Mouse (Mus musculus) frontal cortex, postnatal 25 days (tissue): ENCODE data around the gene Tmem11.

Experiments
- DNase-seq, 2 experiments: peaks; one replicate each; pipeline ENCODE4 v3.0.0; 2022; ENCODE audit warnings: low spot score in 2 of 2

The Tmem11 gene

DNA sequence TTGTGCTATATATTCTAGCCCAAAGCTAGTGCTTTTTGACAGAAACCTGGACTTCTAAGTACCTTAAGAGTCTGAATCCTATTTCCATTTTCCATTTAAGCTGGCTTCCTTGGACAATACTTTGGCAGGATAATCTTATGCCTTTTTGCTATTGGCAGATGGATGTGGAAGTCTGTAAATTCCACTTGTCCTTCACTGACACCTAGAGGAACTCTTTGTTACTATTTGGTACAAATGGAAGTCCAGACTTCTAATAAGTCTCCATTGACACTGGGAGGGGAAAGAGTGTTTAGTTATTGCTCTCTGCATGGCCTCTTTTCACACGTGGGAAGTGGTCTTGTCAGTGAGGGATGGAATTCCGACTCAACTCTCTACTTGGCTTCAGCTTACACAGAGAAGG, 50.2 kb downstream of the Tmem11 start:
- DNase-seq: no peak

DNA sequence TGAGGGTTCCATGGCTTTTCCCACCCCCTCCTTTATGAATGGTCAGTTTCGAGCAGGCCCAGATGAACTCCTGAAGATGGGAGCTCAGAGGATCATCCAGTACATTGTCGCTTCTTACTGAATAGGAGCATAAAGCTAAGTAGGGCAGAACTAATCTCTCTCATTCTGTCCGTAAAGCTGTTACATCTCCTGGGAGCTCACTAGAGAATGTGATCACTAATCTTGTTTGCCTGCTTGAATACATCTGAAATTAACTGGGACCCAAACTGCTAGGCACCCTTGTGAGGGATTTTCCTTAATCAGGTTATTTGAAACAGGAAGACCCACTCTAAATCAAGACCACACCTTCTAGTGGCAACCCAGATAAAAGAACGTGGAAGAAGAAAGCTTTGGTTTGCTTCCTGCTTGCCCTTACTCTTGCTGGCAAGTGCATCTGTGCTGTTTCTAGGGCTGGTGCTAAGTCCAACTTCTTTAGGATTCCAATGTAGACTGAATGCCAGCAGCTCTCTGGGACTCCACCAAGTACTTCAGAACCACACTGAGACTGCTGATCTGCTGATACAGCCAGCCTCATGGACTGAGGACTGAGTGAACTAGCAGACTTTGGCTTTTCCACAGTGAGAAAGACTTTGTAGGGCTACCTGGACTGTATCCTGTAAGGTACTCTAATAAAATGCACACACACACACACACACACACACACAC, 51.7 kb downstream of the Tmem11 start:
- no peak for DNase-seq

DNA sequence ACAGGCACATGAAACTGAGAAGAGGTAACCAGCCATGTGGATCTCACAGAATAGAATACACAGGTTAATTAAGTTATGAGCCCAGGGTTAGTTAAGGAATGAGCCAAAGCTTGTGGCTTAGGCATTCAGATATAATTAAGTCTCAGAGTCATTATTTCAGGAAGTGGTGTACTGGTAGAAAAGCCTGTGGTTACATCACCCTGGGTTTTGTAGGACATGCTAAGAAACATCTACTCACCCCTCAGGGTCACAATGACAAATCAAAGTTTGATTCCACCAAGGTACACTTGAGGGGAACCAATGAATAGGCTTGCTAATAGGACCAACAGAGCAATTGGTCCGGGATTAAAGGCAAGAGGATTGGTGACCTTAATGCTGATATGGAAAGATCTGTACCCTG, 52.4 kb downstream of the Tmem11 start:
- no peak for DNase-seq

DNA sequence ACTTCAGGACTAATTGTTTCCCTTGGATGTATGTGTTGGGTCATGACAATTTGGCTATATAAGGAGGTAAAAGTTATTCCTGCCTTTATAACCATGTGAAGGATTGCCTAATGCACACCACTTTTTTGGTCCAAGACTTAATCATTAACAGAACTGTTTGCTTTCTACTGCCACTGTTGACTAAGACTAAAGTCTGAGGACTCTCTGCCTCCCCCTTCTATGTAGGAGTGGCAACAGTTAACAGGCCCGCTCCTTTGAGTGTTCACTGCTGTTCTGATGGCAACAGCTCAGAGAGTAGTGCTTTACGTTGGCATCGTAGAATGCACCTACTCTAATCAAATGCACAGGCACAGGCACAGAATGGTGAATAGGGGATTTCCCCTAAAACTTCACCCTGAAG, 53.9 kb downstream of the Tmem11 start:
- no peak for DNase-seq

DNA sequence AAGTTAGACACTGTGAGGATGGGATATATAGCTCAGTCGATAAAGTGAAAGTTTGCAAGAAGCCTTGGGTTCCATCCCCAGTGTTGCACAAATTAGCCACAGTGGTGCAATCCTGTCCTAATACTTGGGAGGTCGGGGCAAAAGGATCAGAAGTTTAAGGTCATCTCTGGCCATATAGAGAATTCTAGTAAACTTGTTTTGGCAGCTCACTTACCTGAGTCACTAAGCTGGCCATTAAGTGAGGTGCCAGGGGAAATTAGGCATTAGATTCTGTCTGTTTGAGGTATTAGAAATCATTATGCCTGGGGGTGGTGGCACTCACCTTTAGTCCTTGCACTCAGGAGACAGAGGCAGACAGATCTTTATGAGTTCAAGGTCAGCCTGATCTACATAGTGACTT, 55.3 kb downstream of the Tmem11 start:
- no peak for DNase-seq

DNA sequence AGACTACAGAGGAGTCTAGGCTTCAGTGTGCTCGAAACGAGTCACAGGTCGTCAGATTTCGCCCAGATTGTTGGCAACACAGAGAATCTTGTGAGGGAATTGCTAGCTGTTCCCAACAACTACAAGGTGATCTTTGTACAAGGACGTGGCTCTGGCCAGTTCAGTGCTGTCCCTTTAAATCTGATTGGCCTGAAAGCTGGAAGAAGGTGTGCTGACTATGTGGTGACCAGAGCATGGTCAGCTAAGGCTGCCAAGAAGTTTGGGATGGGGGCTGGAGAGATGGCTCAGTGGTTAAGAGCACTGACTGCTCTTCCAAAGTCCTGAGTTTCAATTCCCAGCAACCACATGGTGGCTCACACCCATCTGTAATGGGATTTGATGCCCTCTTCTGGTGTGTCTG, 62.7 kb downstream of the Tmem11 start:
- no peak for DNase-seq
